Mouse (Mus musculus) testis, adult 2 months (tissue): ENCODE measurements around the gene St8sia6.

Experiments used
- CTCF ChIP-seq: fragments of 200-500 bp; IDR thresholded peaks from 2 replicates; pipeline ENCODE4 v1.5.1; 2012; ENCODE audit warnings: low read depth, mild to moderate bottlenecking, inconsistent platforms, low read length, moderate library complexity; ENCODE audit not compliant: control insufficient read depth, insufficient read depth, insufficient replicate concordance
- POLR2A ChIP-seq: fragments of 200-500 bp; IDR thresholded peaks from 2 replicates; pipeline ENCODE4 v1.6.1; 2012; ENCODE audit warnings: low read depth, mild to moderate bottlenecking, inconsistent platforms, low read length, moderate library complexity; ENCODE audit not compliant: control insufficient read depth

- TF ChIP-seq CTCF (no peak), POLR2A (no peak)
Observed at GRCm38 (mm10) chr2:13750777-13751176, 43.1 kb downstream of the St8sia6 start.
